Mouse (Mus musculus) gastrocnemius, adult 18-20 months (tissue): ENCODE measurements around the gene Tlk1. TPM values are rescaled to one million over a fixed set of nuclear protein-coding genes. Genes with fewer than 3 reads are reported as not detected.

Experiments
- DNase-seq: peaks from one replicate; pipeline ENCODE4 v3.0.0; 2021; ENCODE audit warnings: low spot score
- total RNA-seq, 2 experiments: library from RNA; stranded (reverse); gene quantifications; 2 replicates each; pipeline ENCODE4 v1.2.3; 2021

Tlk1 gene
- total RNA-seq, 2 experiments from 2014 or later = 40.4 to 47.1 TPM

- DNase-seq = no peak
These were observed 25.1 kb downstream of the Tlk1 start for GRCm38 (mm10) chr2:70800396-70800795.

- no peak for DNase-seq
These were observed 32.3 kb downstream of the Tlk1 start for GRCm38 (mm10) chr2:70793276-70793675.

DNA sequence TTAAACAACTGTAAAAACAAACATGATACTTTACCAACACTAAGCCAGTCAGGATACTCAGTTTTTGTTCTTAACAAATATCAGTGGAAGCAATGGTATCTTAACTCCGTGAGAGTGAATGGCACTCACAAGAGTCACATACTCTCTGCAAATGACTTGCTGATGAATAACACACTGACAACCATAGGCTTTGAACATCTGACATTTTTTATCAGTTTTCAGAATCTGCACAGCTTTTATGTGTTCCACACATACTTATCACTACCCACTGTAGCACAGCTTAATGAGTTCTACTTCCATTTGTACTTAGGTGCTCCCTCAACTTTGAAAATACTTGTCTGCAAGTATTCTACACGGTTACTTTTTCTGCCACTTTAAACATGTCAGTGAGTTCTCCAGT is 35.3 kb downstream of the Tlk1 start:
- no peak for DNase-seq

DNA sequence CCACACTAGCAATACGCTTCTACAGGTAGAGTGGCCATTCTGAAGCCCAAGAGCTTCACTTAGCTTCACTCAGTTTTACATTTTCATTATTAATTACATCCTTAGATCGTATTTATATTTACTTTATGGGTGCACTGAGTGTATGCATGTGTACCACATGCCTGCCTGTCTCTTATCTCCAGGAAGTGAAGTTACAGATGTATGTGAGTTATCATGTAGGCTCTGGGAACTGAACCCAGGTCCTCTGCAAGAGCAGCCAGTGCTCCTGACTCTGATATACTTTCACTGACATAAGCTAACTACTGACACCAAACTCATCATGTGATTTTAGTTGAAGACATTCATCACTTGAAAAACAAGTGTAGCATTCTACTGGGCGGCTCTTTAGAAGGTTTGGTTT is 36.2 kb downstream of the Tlk1 start:
- no peak for DNase-seq

DNA sequence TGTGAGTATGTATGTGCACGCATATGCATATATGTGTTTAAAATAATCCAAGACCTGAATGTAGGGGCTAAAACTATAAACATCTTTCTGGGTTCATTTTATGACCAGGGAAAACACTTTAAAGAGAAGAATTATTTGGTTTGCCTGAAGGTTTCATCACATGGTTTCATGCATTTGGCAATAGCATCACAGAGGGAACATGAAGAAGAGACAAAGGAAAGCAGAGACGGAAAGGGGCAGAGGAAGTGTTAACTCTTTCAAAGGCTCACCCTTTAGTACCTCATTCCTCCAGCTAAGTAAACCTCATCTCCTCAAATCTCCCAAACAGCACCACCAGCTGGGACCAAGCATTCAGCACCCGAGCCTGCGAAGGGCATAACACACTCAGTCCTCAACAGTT is 41.1 kb downstream of the Tlk1 start:
- no peak for DNase-seq

- DNase-seq = no peak
These were observed 42.0 kb downstream of the Tlk1 start for GRCm38 (mm10) chr2:70783504-70783903.

DNA sequence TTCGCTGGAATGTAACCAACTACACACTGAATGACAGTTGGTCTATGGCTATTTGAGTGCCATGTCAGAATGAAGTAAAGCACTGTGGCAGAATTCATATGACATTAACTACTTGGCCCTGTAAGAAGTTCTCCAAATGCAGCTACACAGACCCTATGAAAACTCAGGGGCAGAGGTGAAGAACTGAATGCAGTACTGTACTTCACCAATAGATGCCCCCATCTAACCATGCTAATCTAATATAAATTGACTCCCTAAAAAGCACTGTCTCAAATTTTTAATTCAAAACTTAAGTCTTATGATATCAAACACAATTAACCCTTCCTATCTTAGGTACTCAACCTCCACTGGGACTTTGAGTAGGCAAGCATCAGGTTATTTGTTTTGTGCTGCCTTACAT is 45.9 kb downstream of the Tlk1 start:
- peak; percentile 52 for DNase-seq

DNA sequence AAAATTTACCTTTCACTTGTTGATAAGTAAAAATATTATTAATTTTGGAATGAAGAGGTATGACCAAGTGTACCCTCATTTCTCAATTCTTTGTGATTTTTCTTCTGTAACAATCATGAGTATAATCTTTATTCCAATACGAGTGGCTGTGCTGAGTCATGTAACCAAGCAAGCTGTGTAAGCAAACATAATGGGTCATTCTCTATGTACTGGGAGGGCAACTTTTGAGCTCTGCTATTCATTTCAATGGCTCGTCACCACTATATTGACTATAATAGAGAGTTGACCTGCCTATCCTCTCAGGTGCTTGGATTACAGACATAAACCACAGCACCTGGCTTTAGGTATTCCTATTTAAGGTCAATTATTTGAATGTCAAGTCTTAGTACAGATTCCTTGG is 48.8 kb downstream of the Tlk1 start:
- no peak for DNase-seq

GRCm38 (mm10) chr2:70764734-70765133 is 60.8 kb downstream of the Tlk1 start:
- peak; percentile 50 for DNase-seq

DNA sequence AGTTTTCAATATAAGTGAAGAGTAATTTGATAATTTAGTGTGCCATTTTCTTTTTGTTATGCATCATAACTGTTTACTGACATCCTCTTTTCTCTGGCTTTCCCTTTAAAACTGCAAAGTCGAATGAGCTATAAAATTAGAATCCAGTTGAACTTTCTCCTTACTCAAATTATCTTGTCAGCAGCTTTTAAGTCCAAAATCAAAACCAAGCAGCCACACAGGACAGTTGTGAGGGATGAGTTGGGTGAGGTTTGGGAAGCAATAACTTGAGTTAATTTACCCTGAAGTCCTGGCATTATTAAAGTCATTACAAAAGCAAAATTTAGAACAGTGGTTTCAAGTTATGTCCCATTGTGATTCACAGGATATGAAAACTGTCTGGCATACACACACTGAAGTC is 62.8 kb downstream of the Tlk1 start:
- no peak for DNase-seq

DNA sequence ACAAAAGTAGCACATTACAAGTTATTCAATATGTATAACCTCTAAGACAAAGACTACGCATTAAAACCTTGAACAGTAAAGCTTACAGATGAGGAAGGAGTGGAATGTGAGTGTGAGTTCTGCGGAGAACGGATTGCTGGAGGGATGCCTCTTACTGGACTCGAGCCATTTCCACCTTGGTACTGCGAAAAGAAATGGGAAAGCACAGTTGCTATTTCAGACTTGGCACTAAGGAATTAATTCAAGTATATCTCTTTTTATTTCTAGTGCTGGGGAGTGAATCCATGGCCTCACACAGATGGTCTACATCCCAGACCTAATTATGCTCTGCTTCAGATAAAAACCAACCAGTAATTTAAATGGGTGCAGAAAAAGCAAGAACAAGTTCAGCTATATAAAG is 73.4 kb downstream of the Tlk1 start:
- DNase-seq = no peak

DNA sequence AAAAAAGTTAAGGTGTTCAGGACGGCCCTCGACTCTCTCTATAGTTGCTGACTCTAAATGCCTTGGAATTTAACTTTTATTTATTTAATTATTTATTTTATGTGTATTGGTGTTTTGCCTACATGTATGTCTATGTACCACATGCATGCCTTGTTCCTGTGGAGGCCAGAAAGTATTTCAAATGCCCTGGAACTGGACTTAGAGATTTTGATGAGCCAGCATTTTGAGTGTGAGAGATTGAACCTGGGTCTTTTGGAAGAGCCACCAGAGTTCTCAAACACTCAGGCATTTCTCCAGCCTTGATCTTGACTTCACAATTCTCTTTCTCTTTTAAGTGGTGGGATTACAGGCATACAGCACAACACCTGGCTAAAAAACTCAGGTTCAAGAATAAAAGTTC is 73.9 kb downstream of the Tlk1 start:
- DNase-seq = no peak

- DNase-seq = no peak
These were observed 82.9 kb downstream of the Tlk1 start for GRCm38 (mm10) chr2:70742588-70742987.

- no peak for DNase-seq
These were observed 83.6 kb downstream of the Tlk1 start for GRCm38 (mm10) chr2:70741901-70742300.

- no peak for DNase-seq
These were observed 89.5 kb downstream of the Tlk1 start for GRCm38 (mm10) chr2:70736008-70736407.

DNA sequence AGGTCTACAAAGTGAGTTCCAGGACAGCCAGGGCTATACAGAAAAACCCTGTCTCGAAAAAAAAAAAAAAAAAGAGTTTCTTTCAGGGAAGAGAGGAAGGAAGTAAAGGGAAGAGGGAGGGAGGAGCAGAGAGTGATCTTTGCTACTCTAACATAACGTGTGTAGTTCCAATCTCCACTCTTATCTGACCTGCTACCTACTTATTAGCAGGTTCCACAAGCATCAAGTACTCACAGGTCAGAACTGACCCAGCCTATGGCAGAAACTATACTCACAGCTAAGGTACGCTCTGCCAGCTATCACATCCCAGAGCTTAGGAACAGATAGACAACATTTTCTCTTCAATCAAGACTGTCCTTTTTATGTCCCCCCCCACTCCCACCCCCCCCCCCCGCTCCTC is 90.0 kb downstream of the Tlk1 start:
- DNase-seq = no peak

DNA sequence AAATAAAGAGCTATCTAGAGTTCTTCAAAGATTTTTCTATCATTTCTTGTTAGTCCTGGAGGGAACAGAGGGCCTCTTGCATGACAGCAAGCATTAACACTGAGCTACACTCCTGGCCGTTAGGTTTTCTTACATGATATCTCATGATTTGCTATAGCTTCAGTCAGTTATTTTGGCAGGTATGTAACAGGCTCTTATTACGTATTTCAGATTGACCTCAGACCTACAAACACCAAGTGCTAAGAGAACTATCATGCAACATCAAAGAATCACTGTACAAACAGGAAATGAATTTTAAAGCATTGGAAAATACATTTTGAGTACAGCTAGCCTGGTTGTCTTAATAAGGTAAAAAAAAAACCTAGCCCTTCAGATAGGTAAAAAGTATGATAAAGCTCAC is 98.4 kb downstream of the Tlk1 start:
- DNase-seq = no peak

DNA sequence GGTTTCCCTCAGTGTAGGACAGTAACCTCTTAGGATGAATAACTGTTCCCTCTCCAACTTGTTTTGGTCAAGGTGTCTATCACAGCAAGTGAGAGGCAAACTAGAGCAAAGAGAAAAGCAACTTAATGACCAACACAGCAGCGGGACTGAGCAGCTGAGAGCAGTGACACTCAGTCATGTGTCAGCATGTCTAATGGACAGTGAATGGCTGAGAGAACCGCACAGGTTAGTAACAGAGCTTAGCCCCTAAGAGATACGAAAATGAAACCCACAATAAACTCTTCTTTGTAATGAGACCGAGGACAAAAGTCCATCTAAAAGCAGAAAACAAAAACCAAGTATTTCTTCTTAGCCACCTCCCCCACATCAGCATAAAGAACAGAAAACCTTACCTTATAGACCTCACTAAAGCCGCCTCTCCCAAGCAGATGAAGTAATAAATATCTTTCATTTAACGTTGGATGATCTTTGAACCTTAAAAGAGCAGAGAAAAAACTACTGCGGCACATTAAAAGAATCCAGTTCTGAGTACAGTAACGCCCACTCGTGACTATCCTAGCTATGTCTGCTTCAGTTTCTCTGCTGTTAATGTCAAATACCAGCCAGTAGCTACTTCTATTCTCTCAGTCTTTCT is 101.8 kb downstream of the Tlk1 start:
- DNase-seq = no peak

DNA sequence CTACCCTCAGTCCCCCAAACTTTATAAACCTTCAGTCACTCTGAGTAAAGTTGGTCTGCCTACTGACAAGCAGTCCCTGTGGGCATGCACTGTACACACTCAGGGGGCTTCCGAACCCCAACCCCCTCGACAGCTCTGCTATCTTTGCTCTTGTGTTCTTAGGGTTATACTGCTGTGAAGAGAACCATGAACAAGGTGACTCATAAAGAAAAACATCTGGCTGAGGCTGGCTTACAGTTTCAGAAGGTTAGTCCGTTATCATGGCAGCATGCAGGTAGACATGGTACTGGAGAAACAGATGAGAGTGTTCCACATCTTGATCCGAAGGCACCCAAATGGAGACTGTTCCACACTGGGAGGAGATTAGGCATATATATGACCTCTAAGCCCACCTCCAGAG is 114.7 kb downstream of the Tlk1 start:
- no peak for DNase-seq

- DNase-seq = no peak
These were observed 115.3 kb downstream of the Tlk1 start for GRCm38 (mm10) chr2:70710236-70710635.

- no peak for DNase-seq
These were observed 116.4 kb downstream of the Tlk1 start for GRCm38 (mm10) chr2:70708986-70709730.

DNA sequence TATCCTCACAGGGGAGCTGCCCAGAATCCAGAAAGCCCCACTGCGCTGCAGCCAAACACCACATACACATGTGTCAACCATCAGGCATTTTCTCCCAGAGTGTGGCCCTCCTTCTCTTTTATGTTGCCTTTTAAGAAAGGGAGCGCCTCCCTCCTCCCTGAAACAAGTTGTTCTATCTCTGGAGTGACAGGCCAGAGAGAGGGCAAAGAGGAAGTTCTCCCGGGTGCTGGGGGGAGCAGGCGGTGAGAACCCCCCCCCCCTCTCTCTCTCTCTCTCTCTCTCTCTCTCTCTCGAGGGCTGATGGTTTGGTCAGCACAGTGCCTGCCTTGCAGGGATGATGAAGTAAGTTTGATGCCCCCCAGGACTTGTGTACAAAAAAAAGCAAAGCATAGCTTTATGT is 123.1 kb downstream of the Tlk1 start:
- DNase-seq = no peak

- DNase-seq = no peak
These were observed 124.0 kb downstream of the Tlk1 start for GRCm38 (mm10) chr2:70701571-70701970.
